Mouse (Mus musculus) midbrain, postnatal 0 days (tissue): ENCODE results near the gene Sh3glb1. TPM values are rescaled to one million over a fixed set of nuclear protein-coding genes. Genes with fewer than 3 reads are reported as not detected.

ENCODE experiments used
- ATAC-seq: fragments of 200-750 bp; cut with Nextera tagmentation; 2 replicates; pipeline ENCODE4 v1.8.0; 2017; ENCODE audit warnings: moderate number of reproducible peaks, mild to moderate bottlenecking, moderate TSS enrichment, moderate library complexity; ENCODE audit not compliant: low FRiP score
- DNase-seq: peaks from one replicate; pipeline ENCODE4 v3.0.0-alpha.2; 2015; ENCODE audit warnings: low spot score
- H3K27ac ChIP-seq: fragments of 300-500 bp; sonication (generic); 2 replicates; pipeline ENCODE4 v1.5.1; 2014; ENCODE audit warnings: low read depth, mild to moderate bottlenecking, low read length, mixed read lengths
- H3K27me3 ChIP-seq: fragments of 300-500 bp; sonication (generic); 2 replicates; pipeline ENCODE4 v1.6.1; 2014; ENCODE audit warnings: low read length, control low read depth, mixed read lengths; ENCODE audit not compliant: insufficient read depth
- H3K36me3 ChIP-seq: fragments of 300-500 bp; sonication (generic); 2 replicates; pipeline ENCODE4 v1.6.1; 2014; ENCODE audit warnings: low read length, control low read depth, mixed read lengths; ENCODE audit not compliant: insufficient read depth
- H3K4me1 ChIP-seq: fragments of 300-500 bp; sonication (generic); 2 replicates; pipeline ENCODE4 v1.6.1; 2014; ENCODE audit warnings: mild to moderate bottlenecking, control low read depth, antibody characterized with exemption, low read length, mixed read lengths; ENCODE audit not compliant: insufficient read depth
- H3K4me2 ChIP-seq: fragments of 300-500 bp; sonication (generic); 2 replicates; pipeline ENCODE4 v1.6.1; 2014; ENCODE audit warnings: low read depth, mild to moderate bottlenecking, low read length, mixed read lengths; ENCODE audit not compliant: poor library complexity, severe bottlenecking
- H3K4me3 ChIP-seq: fragments of 300-500 bp; sonication (generic); 2 replicates; pipeline ENCODE4 v1.5.1; 2014; ENCODE audit warnings: low read depth, mild to moderate bottlenecking, low read length, moderate library complexity
- H3K9ac ChIP-seq: fragments of 300-500 bp; sonication (generic); replicated peaks from 2 replicates; pipeline ENCODE4 v1.6.1; 2014; ENCODE audit warnings: mild to moderate bottlenecking, low read length, moderate library complexity, mixed read lengths; ENCODE audit not compliant: poor library complexity, severe bottlenecking
- H3K9me3 ChIP-seq: fragments of 300-500 bp; sonication (generic); 2 replicates; pipeline ENCODE4 v1.6.1; 2016; ENCODE audit warnings: low read length, control low read depth
- CTCF ChIP-seq: IDR thresholded peaks from 2 replicates; pipeline ENCODE4 v1.5.1; 2016; ENCODE audit warnings: antibody characterized with exemption, mild to moderate bottlenecking
- WGBS: fragments of 180-500 bp; shearing (Covaris S2); extraction: QIAGEN DNeasy Blood & Tissue Kit; methylation state at CpG from one replicate; pipeline ENCODE4 v1.1.7; 2014; 5-methylcytosine and 5-hydroxymethylcytosine counted together
- polyA plus RNA-seq: library from polyadenylated mRNA; unstranded; fragments of >200 nt; fragmentation: Nextera tagmentation; extraction: Ambion mirVana; gene quantifications from 2 replicates; pipeline ENCODE4 v1.2.1, GENCODE M21; 2015
- total RNA-seq: library from RNA; depleted of rRNA; stranded (reverse); fragments of >200 nt; gene quantifications from 2 replicates; pipeline ENCODE4 v1.2.3, GENCODE M21; 2014

Sh3glb1 gene
- total and polyA plus RNA-seq, 2 experiments from 2014 or later, result 96.5 to 130 TPM

DNA sequence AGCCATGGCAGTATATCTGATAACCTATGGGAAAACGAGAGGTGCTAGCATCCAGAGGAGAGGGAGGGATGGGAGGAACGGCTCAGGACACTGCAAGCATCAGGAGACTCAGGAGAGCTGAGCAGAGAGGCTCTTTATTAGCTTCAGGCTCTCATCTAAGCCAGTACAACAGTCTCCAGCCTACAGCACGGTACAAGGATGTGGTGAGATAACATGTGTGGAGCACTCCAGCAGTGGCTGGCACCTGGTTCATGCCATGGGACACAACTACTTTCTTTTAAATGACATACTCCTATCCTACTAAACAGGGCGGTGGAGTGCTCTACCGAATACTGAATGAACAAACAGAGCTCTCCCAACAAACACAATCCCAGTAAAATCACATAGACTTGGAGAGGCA lies 38.6 kb downstream of the Sh3glb1 start:
- Histone ChIP-seq H3K27me3 (no peaks in the 10 kb centered on the region), H3K9ac (no peak overlapping the region), H3K9me3 (no peaks in the 10 kb centered on the region), H3K27ac (no peak overlapping the region), H3K4me1 (no peaks in the 10 kb centered on the region), H3K4me3 (no peak overlapping the region), H3K36me3 (peaks cover 2% of the 10 kb centered on the region; the same call in 1 of the 2 replicates), H3K4me2 (no peak overlapping the region)
- ATAC-seq (no peak), DNase-seq (no peak)
- no peak for TF ChIP-seq CTCF
- 82% methylated on average over 5 of the region's 5 CpGs for WGBS

DNA sequence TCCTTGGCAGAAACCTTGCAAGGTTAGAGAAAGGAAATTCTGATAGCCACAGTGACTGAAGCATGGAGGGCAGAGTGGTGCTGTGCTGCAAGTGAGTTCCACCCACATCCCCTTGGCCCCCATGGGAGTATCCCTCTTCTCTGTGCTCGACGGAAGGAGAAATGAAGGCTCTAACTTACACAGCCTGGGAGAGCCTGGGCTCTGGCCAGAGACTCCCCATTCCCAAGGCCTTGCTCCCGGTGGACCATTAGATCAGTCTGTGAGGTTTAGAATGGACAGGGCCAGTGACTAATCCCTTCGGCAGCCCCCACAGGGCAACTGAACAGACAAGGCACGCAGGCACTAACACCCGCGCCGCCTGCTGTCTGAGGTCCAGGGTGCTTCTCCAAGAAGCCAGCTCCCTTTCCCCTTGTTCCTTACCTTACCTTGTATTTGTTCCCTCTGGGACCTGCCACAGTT lies 40.4 kb downstream of the Sh3glb1 start:
- 0 out of 2 replicates have a peak, but pooled peaks cover 2% of the 10 kb centered on the region for H3K36me3 ChIP-seq
- H3K4me3 ChIP-seq, result no peak overlapping the region
- H3K4me2 ChIP-seq, result no peak overlapping the region
- no peak for TF ChIP-seq CTCF
- H3K4me1 ChIP-seq, result no peaks in the 10 kb centered on the region
- H3K27me3 ChIP-seq, result no peaks in the 10 kb centered on the region
- WGBS, result 83% methylated on average over 8 of the region's 8 CpGs
- no peak overlapping the region for H3K9ac ChIP-seq
- ATAC-seq, result no peak
- no peak for DNase-seq
- no peaks in the 10 kb centered on the region for H3K9me3 ChIP-seq
- H3K27ac ChIP-seq, result no peak overlapping the region

DNA sequence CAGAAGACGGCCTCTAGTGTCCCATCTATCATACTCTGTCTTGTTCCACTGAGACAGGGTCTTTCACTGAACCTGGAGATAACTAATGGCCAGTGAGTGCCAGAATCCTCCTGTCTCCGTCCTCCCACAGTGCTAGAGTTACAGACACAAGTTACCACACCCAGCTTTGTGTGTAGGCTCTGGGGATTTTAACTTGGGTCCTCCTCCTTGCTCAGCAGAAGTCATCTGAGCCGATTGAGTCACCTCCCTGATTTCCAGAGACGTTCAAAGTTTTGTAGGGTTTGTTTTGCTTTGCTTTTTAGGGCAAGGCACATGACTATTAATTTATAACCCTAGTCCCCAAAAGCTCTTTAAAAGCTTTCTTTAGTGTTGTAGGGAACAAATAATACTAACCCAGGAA lies 41.0 kb downstream of the Sh3glb1 start:
- TF ChIP-seq CTCF, result no peak
- 0 out of 2 replicates have a peak, but pooled peaks cover 2% of the 10 kb centered on the region for H3K36me3 ChIP-seq
- no peaks in the 10 kb centered on the region for H3K27me3 ChIP-seq
- no peak overlapping the region for H3K9ac ChIP-seq
- H3K4me3 ChIP-seq, result no peak overlapping the region
- no peak overlapping the region for H3K27ac ChIP-seq
- WGBS, result 79% methylated on average over 4 of the region's 4 CpGs
- H3K4me2 ChIP-seq, result no peak overlapping the region
- no peaks in the 10 kb centered on the region for H3K9me3 ChIP-seq
- H3K4me1 ChIP-seq, result no peaks in the 10 kb centered on the region
- ATAC-seq (no peak), DNase-seq (no peak)

DNA sequence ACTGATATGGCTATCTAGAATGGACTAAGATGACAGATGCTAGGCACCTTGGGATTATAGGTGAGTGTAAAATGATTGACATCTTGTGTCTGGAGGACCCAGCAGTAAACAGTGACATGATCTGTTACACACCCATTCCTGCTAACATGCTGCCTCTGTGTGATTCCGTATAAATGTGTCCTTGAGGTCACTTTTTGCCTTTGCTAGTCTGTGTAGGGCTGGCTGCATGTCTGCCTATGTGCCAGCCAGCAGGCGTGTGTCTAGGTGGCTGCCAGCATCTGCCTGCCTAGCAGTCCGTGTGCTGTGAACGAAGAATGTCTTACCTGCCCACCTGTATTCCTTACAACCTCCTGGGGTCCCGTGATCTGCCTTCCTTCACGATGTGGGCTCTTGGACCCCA lies 42.4 kb downstream of the Sh3glb1 start:
- 91% methylated on average over 6 of the region's 6 CpGs for WGBS

DNA sequence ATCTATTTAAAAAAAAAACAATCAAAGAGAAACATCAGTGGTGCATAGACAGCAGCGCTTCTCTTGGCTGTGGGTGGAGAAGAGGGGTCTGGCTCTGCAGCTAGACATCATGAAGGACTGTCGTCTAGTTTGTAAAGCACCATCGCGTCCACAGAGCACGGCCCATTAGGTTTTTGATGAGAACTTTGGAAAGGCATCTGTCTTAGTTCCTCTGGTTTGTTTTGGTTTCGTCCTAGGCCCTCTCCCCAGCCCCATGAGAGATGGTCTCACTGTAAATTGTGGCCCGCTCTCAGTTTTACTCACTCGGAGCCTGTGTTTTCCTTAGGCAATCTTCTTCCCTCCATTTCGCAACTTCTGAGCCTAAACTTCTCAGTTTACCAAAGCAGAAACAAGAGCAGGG lies 43.9 kb downstream of the Sh3glb1 start:
- no peak for ATAC-seq
- no peak overlapping the region for H3K4me3 ChIP-seq
- no peaks in the 10 kb centered on the region for H3K9me3 ChIP-seq
- H3K27me3 ChIP-seq, result no peaks in the 10 kb centered on the region
- H3K9ac ChIP-seq, result no peak overlapping the region
- H3K4me1 ChIP-seq, result no peaks in the 10 kb centered on the region
- H3K36me3 ChIP-seq, result no peaks in the 10 kb centered on the region
- DNase-seq, result no peak
- H3K27ac ChIP-seq, result no peak overlapping the region
- no peak overlapping the region for H3K4me2 ChIP-seq
- 85% methylated on average over 9 of the region's 9 CpGs for WGBS
- no peak for TF ChIP-seq CTCF

More for the DNA sequence above, 42.4 kb downstream of the Sh3glb1 start:
- no peak for DNase-seq
- H3K4me3 ChIP-seq, result no peak overlapping the region
- no peaks in the 10 kb centered on the region for H3K36me3 ChIP-seq
- TF ChIP-seq CTCF, result no peak
- no peak overlapping the region for H3K9ac ChIP-seq
- no peaks in the 10 kb centered on the region for H3K27me3 ChIP-seq
- ATAC-seq, result no peak
- no peaks in the 10 kb centered on the region for H3K4me1 ChIP-seq
- H3K27ac ChIP-seq, result no peak overlapping the region
- no peaks in the 10 kb centered on the region for H3K9me3 ChIP-seq
- no peak overlapping the region for H3K4me2 ChIP-seq

DNA sequence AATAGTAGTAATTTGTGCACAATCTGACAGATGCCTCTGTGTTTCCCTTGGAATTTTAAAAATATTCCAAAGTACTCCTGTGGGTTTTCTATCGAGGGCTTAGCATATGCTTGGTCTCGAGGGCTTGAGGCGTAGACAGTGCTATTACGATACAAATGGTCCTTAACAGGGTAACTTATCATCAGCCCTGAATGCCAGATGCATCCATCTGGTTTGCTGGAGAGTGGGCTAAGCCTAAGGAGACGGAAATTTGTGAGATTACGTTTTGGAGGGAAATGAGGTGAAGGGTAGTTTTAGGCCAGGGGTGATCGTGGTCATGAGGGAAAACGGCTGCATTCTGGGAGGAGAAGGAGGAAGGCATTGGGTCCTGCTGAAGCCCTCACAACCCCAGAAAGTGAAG lies 48.1 kb downstream of the Sh3glb1 start:
- no peaks in the 10 kb centered on the region for H3K9me3 ChIP-seq
- WGBS, result 81% methylated on average over 8 of the region's 8 CpGs
- no peak overlapping the region for H3K27ac ChIP-seq
- DNase-seq, result no peak
- H3K9ac ChIP-seq, result no peak overlapping the region
- no peak for TF ChIP-seq CTCF
- H3K4me1 ChIP-seq, result no peaks in the 10 kb centered on the region
- no peak for ATAC-seq
- no peak overlapping the region for H3K4me2 ChIP-seq
- H3K4me3 ChIP-seq, result no peak overlapping the region
- no peaks in the 10 kb centered on the region for H3K27me3 ChIP-seq
- H3K36me3 ChIP-seq, result no peaks in the 10 kb centered on the region
